Mouse (Mus musculus): Measurements from ENCODE around the gene Taf6l. TPM values are rescaled to one million over a fixed set of nuclear protein-coding genes. Genes with fewer than 3 reads are reported as not detected.

Taf6l gene
- total and polyA plus RNA-seq, 3 experiments: 20.4 to 25.7 (median 25.5) TPM

- TF ChIP-seq MXI1 (IDR thresholded peaks at IDR 0.05; ENCODE audit: low read depth, low read length) (peak; percentile 77; the same call in 1 of the 2 replicates), CTCF (conservative IDR thresholded peaks at IDR 0.05 in 1 of 2, IDR thresholded peaks at IDR 0.05 in 1 of 2; ENCODE audit: low read depth in 2 of 2, low read length in 2 of 2) (0 out of 4 replicates have a peak, but pooled peaks of 1 of the 2 experiments have one; percentile 10), ETS1 (conservative IDR thresholded peaks at IDR 0.05; ENCODE audit: low read depth, low read length) (no peak), USF1 (IDR thresholded peaks at IDR 0.05; ENCODE audit: low read depth, low read length) (no peak), NRF1 (IDR thresholded peaks at IDR 0.05; ENCODE audit: low read depth, low read length) (peak; percentile 49), GABPA (IDR thresholded peaks at IDR 0.05; ENCODE audit: insufficient replicate concordance, low read depth, low read length) (no peak), HCFC1 (IDR thresholded peaks at IDR 0.05; ENCODE audit: low read depth, low read length) (peak; percentile 77), NELFE (IDR thresholded peaks at IDR 0.05; ENCODE audit: low read depth, low read length) (peak; percentile 97), E2F4 (IDR thresholded peaks at IDR 0.05; ENCODE audit: insufficient replicate concordance, low read depth, low read length) (0 out of 2 replicates have a peak, but pooled peaks have one; percentile 74), BHLHE40 (IDR thresholded peaks at IDR 0.05; ENCODE audit: low read depth, low read length) (0 out of 2 replicates have a peak, but pooled peaks have one; percentile 10), CHD2 (IDR thresholded peaks at IDR 0.05; ENCODE audit: low read length) (no peak), SIN3A (IDR thresholded peaks at IDR 0.05; ENCODE audit: low read length) (peak; percentile 53), MAZ (IDR thresholded peaks at IDR 0.05; ENCODE audit: low read depth, low read length) (no peak), RCOR1 (conservative IDR thresholded peaks at IDR 0.05; ENCODE audit: low read depth, low read length) (no peak), ZC3H11A (IDR thresholded peaks at IDR 0.05; ENCODE audit: low read depth, low read length) (no peak), MYC (IDR thresholded peaks at IDR 0.05; ENCODE audit: low read depth, low read length) (no peak), ZMIZ1 (IDR thresholded peaks at IDR 0.05; ENCODE audit: low read depth, low read length) (peak; percentile 95), MAFK (IDR thresholded peaks at IDR 0.05; ENCODE audit: insufficient replicate concordance, low read length) (no peak), POLR2AphosphoS2 (IDR thresholded peaks at IDR 0.05; ENCODE audit: low read depth, low read length) (peak; percentile 98), TBP (conservative IDR thresholded peaks at IDR 0.05; ENCODE audit: low read depth, low read length) (peak; percentile 89), RAD21 (IDR thresholded peaks at IDR 0.05; ENCODE audit: low read depth, low read length) (no peak)
These were observed 12.0 kb downstream of the Taf6l start, which contains the start of gene Tmem179b (continued) for GRCm38 (mm10) chr19:8774086-8774835.

GRCm38 (mm10) chr19:8773409-8773808 lies 12.8 kb downstream of the Taf6l start:
- H3K36me3 ChIP-seq (replicated peaks in 1 of 2; ENCODE audit: control insufficient read depth in 1 of 2, insufficient read depth in 1 of 2, low read length in 1 of 2): peaks cover 21 to 54% of the 10 kb centered on the region in 2 experiments
- dilution Hi-C loops (cut with MboI; ENCODE audit: extremely low pct_ligation_motif_present, extremely low pct_unique_long_range_greater_than_20kb, low sequenced_read_pairs) (no loop called here), in situ Hi-C loops (cut with MboI; ENCODE audit: low pct_ligation_motif_present, low pct_unique_long_range_greater_than_20kb, low sequenced_read_pairs) (no loop called here)
- H3K27me3 ChIP-seq (replicated peaks): no peaks in the 10 kb centered on the region
- H3K4me1 ChIP-seq (ENCODE audit: control insufficient read depth in 1 of 2, insufficient read depth in 2 of 2): peaks cover 11 to 44% of the 10 kb centered on the region in 2 experiments
- no peaks in the 10 kb centered on the region for H3K9me3 ChIP-seq (replicated peaks; ENCODE audit: low read length)
- peak overlapping the region; percentile 95 for H3K4me2 ChIP-seq (ENCODE audit: insufficient read depth, low read depth, poor library complexity, severe bottlenecking)
- H3K27ac ChIP-seq (ENCODE audit: insufficient read depth, low read depth): peak overlapping the region; percentile 35
- DNase-seq (ENCODE audit: extremely low read depth): no peak
- H3K9ac ChIP-seq (ENCODE audit: insufficient read depth, low read depth): peak overlapping the region; percentile 95
- H3K79me2 ChIP-seq (replicated peaks; ENCODE audit: control insufficient read depth, extremely low read depth, insufficient read depth, poor library complexity, severe bottlenecking): peaks cover 35% of the 10 kb centered on the region
- TF ChIP-seq HCFC1 (IDR thresholded peaks at IDR 0.05; ENCODE audit: low read depth, low read length) (no peak), E2F4 (IDR thresholded peaks at IDR 0.05; ENCODE audit: insufficient replicate concordance, low read depth, low read length) (no peak), CTCF (conservative IDR thresholded peaks at IDR 0.05 in 1 of 2, IDR thresholded peaks at IDR 0.05 in 1 of 2; ENCODE audit: low read depth in 2 of 2, low read length in 2 of 2) (no peak), SIN3A (IDR thresholded peaks at IDR 0.05; ENCODE audit: low read length) (no peak), NRF1 (IDR thresholded peaks at IDR 0.05; ENCODE audit: low read depth, low read length) (no peak)
- H3K4me3 ChIP-seq (replicated peaks in 1 of 3; ENCODE audit: low read depth in 2 of 3, low read length in 2 of 3, poor library complexity in 1 of 3): peak overlapping the region; percentile 55 to 93 (median 88)

Data from CH12.LX (cell line).